Mouse (Mus musculus) midbrain, embryonic 15.5 days (tissue): ENCODE measurements around the gene Xylt2. TPM values are rescaled to one million over a fixed set of nuclear protein-coding genes. Genes with fewer than 3 reads are reported as not detected.
"Not testable (repeated sequence)": the region's sequence is repeated elsewhere in the genome, so short reads cannot be mapped to it uniquely, and the experiment has no call there.

Experiments used
- ATAC-seq: fragments of 200-750 bp; cut with Nextera tagmentation; replicated peaks from 2 replicates; pipeline ENCODE4 v1.8.0; 2017; ENCODE audit warnings: moderate TSS enrichment
- H3K27ac ChIP-seq: fragments of 300-500 bp; sonication (generic); 2 replicates; pipeline ENCODE4 v1.5.1; 2015; ENCODE audit warnings: mild to moderate bottlenecking, inconsistent platforms
- H3K27me3 ChIP-seq: fragments of 300-500 bp; sonication (generic); replicated peaks from 2 replicates; pipeline ENCODE4 v1.6.1; 2015; ENCODE audit warnings: inconsistent platforms
- H3K36me3 ChIP-seq: fragments of 300-500 bp; sonication (generic); replicated peaks from 2 replicates; pipeline ENCODE4 v1.6.1; 2015; ENCODE audit warnings: inconsistent platforms
- H3K4me1 ChIP-seq: fragments of 300-500 bp; sonication (generic); 2 replicates; pipeline ENCODE4 v1.6.1; 2015; ENCODE audit warnings: inconsistent platforms
- H3K4me2 ChIP-seq: fragments of 300-500 bp; sonication (generic); 2 replicates; pipeline ENCODE4 v1.6.1; 2015; ENCODE audit warnings: inconsistent platforms, mild to moderate bottlenecking, moderate library complexity
- H3K4me3 ChIP-seq: fragments of 300-500 bp; sonication (generic); 2 replicates; pipeline ENCODE4 v1.5.1; 2015; ENCODE audit warnings: mild to moderate bottlenecking, inconsistent platforms
- H3K9ac ChIP-seq: fragments of 300-500 bp; sonication (generic); 2 replicates; pipeline ENCODE4 v1.6.1; 2015; ENCODE audit warnings: mild to moderate bottlenecking, inconsistent platforms
- H3K9me3 ChIP-seq: fragments of 300-500 bp; sonication (generic); 2 replicates; pipeline ENCODE4 v1.6.1; 2016; ENCODE audit warnings: inconsistent platforms
- WGBS: fragments of 180-500 bp; shearing (Covaris S2); methylation state at CpG from one replicate; pipeline ENCODE4 v1.1.7; 2015; ENCODE audit warnings: mixed read lengths; 5-methylcytosine and 5-hydroxymethylcytosine counted together
- polyA plus RNA-seq: library from polyadenylated mRNA; unstranded; fragments of >200 nt; fragmentation: Nextera tagmentation; extraction: Ambion mirVana; gene quantifications from 2 replicates; pipeline ENCODE4 v1.2.1, GENCODE M21; 2015

Xylt2 gene
- polyA plus RNA-seq, 1 experiment from 2014 or later: 12.8 TPM

GRCm38 (mm10) chr11:94699399-94699798 lies 22.1 kb upstream of the Xylt2 start:
- WGBS: 98% methylated on average over 3 of the region's 3 CpGs
- Histone ChIP-seq H3K4me1 (no peaks in the 10 kb centered on the region), H3K27me3 (no peaks in the 10 kb centered on the region), H3K9me3 (no peaks in the 10 kb centered on the region), H3K27ac (no peak overlapping the region), H3K36me3 (no peaks in the 10 kb centered on the region), H3K4me3 (no peak overlapping the region), H3K4me2 (no peak overlapping the region), H3K9ac (no peak overlapping the region)
- no peak for ATAC-seq

GRCm38 (mm10) chr11:94697703-94698464 lies 20.6 kb upstream of the Xylt2 start:
- ATAC-seq: no peak
- Histone ChIP-seq H3K27me3 (no peaks in the 10 kb centered on the region), H3K4me1 (no peaks in the 10 kb centered on the region), H3K4me2 (no peak overlapping the region), H3K27ac (no peak overlapping the region), H3K36me3 (no peaks in the 10 kb centered on the region), H3K9ac (no peak overlapping the region), H3K9me3 (no peaks in the 10 kb centered on the region), H3K4me3 (no peak overlapping the region)
- WGBS: 53% methylated on average over 13 of the region's 13 CpGs

- Histone ChIP-seq H3K9ac (no peak overlapping the region), H3K4me1 (no peaks in the 10 kb centered on the region), H3K27ac (no peak overlapping the region), H3K4me3 (no peak overlapping the region), H3K27me3 (no peaks in the 10 kb centered on the region), H3K9me3 (no peaks in the 10 kb centered on the region), H3K36me3 (no peaks in the 10 kb centered on the region), H3K4me2 (no peak overlapping the region)
- no peak for ATAC-seq
- 96% methylated on average over 2 of the region's 2 CpGs for WGBS
Measured at GRCm38 (mm10) chr11:94697140-94697539, 19.8 kb upstream of the Xylt2 start.

- H3K9ac ChIP-seq: no peak overlapping the region
- H3K9me3 ChIP-seq: no peaks in the 10 kb centered on the region
- WGBS: 83% methylated on average over 6 of the region's 6 CpGs
- H3K27me3 ChIP-seq: no peaks in the 10 kb centered on the region
- H3K4me2 ChIP-seq: no peak overlapping the region
- H3K27ac ChIP-seq: no peak overlapping the region
- no peak overlapping the region for H3K4me3 ChIP-seq
- ATAC-seq: no peak
- no peaks in the 10 kb centered on the region for H3K36me3 ChIP-seq
- H3K4me1 ChIP-seq: no peaks in the 10 kb centered on the region
Measured at GRCm38 (mm10) chr11:94695508-94695907, 18.2 kb upstream of the Xylt2 start.

GRCm38 (mm10) chr11:94692502-94692901 lies 15.2 kb upstream of the Xylt2 start:
- not testable (repeated sequence) for H3K27me3 ChIP-seq, ATAC-seq, H3K4me1 ChIP-seq, H3K27ac ChIP-seq, H3K4me2 ChIP-seq, H3K9ac ChIP-seq, H3K36me3 ChIP-seq, H3K4me3 ChIP-seq, H3K9me3 ChIP-seq

- ATAC-seq: no peak
- no peaks in the 10 kb centered on the region for H3K4me1 ChIP-seq
- H3K9me3 ChIP-seq: no peaks in the 10 kb centered on the region
- no peak overlapping the region for H3K4me3 ChIP-seq
- H3K4me2 ChIP-seq: no peak overlapping the region
- H3K36me3 ChIP-seq: no peaks in the 10 kb centered on the region
- H3K9ac ChIP-seq: no peak overlapping the region
- 82% methylated on average over 6 of the region's 6 CpGs for WGBS
- no peaks in the 10 kb centered on the region for H3K27me3 ChIP-seq
- no peak overlapping the region for H3K27ac ChIP-seq
Measured at GRCm38 (mm10) chr11:94687178-94687577, 9.9 kb upstream of the Xylt2 start.

GRCm38 (mm10) chr11:94682427-94682826 lies 5.1 kb upstream of the Xylt2 start:
- no peaks in the 10 kb centered on the region for H3K36me3 ChIP-seq
- WGBS: 87% methylated on average over 7 of the region's 7 CpGs
- no peak overlapping the region for H3K9ac ChIP-seq
- no peak for ATAC-seq
- no peak overlapping the region for H3K4me3 ChIP-seq
- H3K27ac ChIP-seq: no peak overlapping the region
- no peak overlapping the region for H3K4me2 ChIP-seq
- H3K4me1 ChIP-seq: peaks cover 7% of the 10 kb centered on the region
- no peaks in the 10 kb centered on the region for H3K9me3 ChIP-seq
- H3K27me3 ChIP-seq: no peaks in the 10 kb centered on the region

GRCm38 (mm10) chr11:94681640-94682039 lies 4.3 kb upstream of the Xylt2 start:
- Histone ChIP-seq H3K36me3 (no peaks in the 10 kb centered on the region), H3K4me2 (no peak overlapping the region), H3K4me3 (no peak overlapping the region), H3K9ac (no peak overlapping the region), H3K27me3 (no peaks in the 10 kb centered on the region), H3K27ac (no peak overlapping the region), H3K9me3 (no peaks in the 10 kb centered on the region), H3K4me1 (peaks cover 8% of the 10 kb centered on the region)
- WGBS: 90% methylated on average over 4 of the region's 4 CpGs
- no peak for ATAC-seq

- H3K9me3 ChIP-seq: no peaks in the 10 kb centered on the region
- ATAC-seq: no peak
Measured at GRCm38 (mm10) chr11:94680639-94681038, 3.3 kb upstream of the Xylt2 start.

GRCm38 (mm10) chr11:94677607-94678145 lies 361 bp upstream of the Xylt2 start:
- Histone ChIP-seq H3K4me2 (peak overlapping the region; percentile 93), H3K27me3 (no peaks in the 10 kb centered on the region), H3K9me3 (no peaks in the 10 kb centered on the region), H3K4me3 (peak overlapping the region; percentile 99), H3K9ac (peak overlapping the region; percentile 98), H3K27ac (peak overlapping the region; percentile 93), H3K36me3 (no peaks in the 10 kb centered on the region), H3K4me1 (peaks cover 24% of the 10 kb centered on the region)
- no peak; the same call in 1 of the 2 replicates for ATAC-seq
- WGBS: 29% methylated on average over 15 of the region's 15 CpGs

More at GRCm38 (mm10) chr11:94680639-94681038, 3.3 kb upstream of the Xylt2 start:
- no peak overlapping the region for H3K4me2 ChIP-seq
- H3K36me3 ChIP-seq: no peaks in the 10 kb centered on the region
- H3K9ac ChIP-seq: no peak overlapping the region
- no peak overlapping the region for H3K27ac ChIP-seq
- H3K27me3 ChIP-seq: no peaks in the 10 kb centered on the region
- H3K4me1 ChIP-seq: peaks cover 18% of the 10 kb centered on the region
- H3K4me3 ChIP-seq: no peak overlapping the region

GRCm38 (mm10) chr11:94676308-94676707 lies 1.0 kb downstream of the Xylt2 start:
- no peaks in the 10 kb centered on the region for H3K27me3 ChIP-seq
- H3K27ac ChIP-seq: no peak overlapping the region; the same call in 1 of the 2 replicates
- peak overlapping the region; percentile 99 for H3K4me3 ChIP-seq
- H3K36me3 ChIP-seq: no peaks in the 10 kb centered on the region
- WGBS: 38% methylated on average over 4 of the region's 4 CpGs
- no peaks in the 10 kb centered on the region for H3K9me3 ChIP-seq
- peak overlapping the region; percentile 98 for H3K9ac ChIP-seq
- H3K4me1 ChIP-seq: peaks cover 24% of the 10 kb centered on the region
- peak overlapping the region; percentile 93 for H3K4me2 ChIP-seq
- no peak for ATAC-seq

GRCm38 (mm10) chr11:94675446-94675845 lies 1.9 kb downstream of the Xylt2 start:
- Histone ChIP-seq H3K36me3 (no peaks in the 10 kb centered on the region), H3K27ac (no peak overlapping the region), H3K4me1 (peaks cover 24% of the 10 kb centered on the region), H3K9ac (no peak overlapping the region), H3K4me3 (no peak overlapping the region), H3K27me3 (no peaks in the 10 kb centered on the region), H3K9me3 (no peaks in the 10 kb centered on the region), H3K4me2 (no peak overlapping the region)
- 87% methylated on average over 5 of the region's 5 CpGs for WGBS
- ATAC-seq: no peak

GRCm38 (mm10) chr11:94674984-94675383 lies 2.3 kb downstream of the Xylt2 start:
- no peak for ATAC-seq
- no peak overlapping the region for H3K4me2 ChIP-seq
- peaks cover 24% of the 10 kb centered on the region for H3K4me1 ChIP-seq
- no peak overlapping the region for H3K4me3 ChIP-seq
- H3K36me3 ChIP-seq: no peaks in the 10 kb centered on the region
- H3K9me3 ChIP-seq: no peaks in the 10 kb centered on the region
- WGBS: 82% methylated on average over 5 of the region's 5 CpGs
- H3K27me3 ChIP-seq: no peaks in the 10 kb centered on the region
- no peak overlapping the region for H3K27ac ChIP-seq
- H3K9ac ChIP-seq: no peak overlapping the region
